Mouse (Mus musculus) adipocyte (in vitro differentiated cells): ENCODE measurements around the gene Ccdc12.
A peak's percentile ranks its signal among the peaks of the same experiment; 100 is the strongest.

ENCODE experiments used
- DNase-seq: peaks from one replicate; pipeline ENCODE4 v3.0.0-alpha.2; 2016; ENCODE audit warnings: low spot score

Ccdc12 gene

GRCm38 (mm10) chr9:110706784-110707183 lies 50.5 kb downstream of the Ccdc12 start:
- DNase-seq: no peak

DNA sequence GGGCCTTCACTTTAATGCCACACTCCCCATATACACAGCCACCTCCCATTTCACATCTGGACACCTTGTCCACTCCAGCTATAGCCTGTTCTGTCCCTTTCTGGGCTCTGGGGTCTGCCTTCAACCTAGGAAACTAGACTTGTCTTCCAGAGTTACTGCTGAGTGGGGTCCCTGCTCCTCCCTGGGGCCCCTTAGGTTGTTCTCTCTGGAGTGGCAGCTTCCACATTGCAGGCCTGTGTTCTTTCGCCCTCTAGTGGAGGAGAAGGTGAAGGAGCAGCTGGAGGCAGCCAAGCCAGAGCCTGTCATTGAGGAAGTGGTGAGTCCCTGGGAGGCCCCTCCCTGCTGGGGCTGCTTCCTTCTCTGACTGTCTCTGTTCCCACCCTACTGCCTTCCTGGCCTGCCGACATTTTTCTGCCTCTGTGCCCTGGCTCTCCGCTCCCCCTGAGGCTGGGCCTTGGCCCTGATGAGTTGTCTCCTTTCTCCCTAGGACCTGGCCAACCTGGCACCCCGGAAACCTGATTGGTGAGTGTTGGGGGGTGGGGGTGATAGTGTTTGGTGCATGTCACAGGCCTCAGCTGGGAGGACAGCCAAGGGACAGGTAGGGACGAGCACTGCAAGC lies 53.4 kb downstream of the Ccdc12 start:
- DNase-seq: peak; percentile 78

DNA sequence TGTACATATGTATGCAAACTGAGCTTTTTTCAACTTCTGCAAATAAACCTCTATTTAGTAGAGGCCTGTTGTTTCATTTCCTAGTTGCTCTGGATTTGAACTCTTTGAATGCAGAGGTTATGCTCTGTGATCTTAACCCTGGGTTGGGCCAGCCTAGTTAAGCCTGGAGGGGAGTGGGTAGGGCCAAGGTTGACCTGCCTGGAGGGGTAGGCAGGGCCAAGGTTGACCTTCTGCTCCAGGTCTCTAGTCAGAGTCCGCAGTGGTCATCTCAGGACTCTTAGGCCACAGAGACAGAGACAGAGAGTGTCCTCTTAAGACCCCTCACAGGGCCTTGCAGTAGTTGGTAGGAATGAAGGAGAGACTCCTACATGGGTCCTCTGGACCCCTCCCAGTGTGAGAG lies 55.2 kb downstream of the Ccdc12 start:
- DNase-seq: no peak

DNA sequence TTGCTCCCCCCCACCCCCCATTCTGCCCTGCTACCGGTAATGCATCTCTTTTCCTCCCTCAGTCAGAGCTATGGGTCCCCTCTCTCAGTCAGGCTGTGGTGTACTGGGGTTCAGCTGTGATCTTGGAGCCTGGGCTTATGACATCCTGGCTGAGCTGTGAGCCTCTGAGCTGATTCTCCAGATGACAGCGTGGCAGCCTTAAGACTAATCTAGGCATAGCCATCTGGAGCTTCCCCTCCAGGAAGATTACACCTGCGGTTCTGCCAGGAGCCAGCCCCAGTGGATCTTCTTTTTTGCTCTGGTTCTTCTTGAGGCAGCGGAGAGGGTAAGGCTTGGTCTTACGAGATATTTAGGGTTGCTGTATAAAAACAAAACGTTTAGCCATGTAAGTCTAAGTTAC lies 55.7 kb downstream of the Ccdc12 start:
- no peak for DNase-seq

- no peak for DNase-seq
Measured at GRCm38 (mm10) chr9:110712545-110712944, 56.2 kb downstream of the Ccdc12 start.

GRCm38 (mm10) chr9:110713389-110713788 lies 57.1 kb downstream of the Ccdc12 start:
- DNase-seq: no peak

- no peak for DNase-seq
Measured at GRCm38 (mm10) chr9:110715426-110715825, 59.1 kb downstream of the Ccdc12 start.

GRCm38 (mm10) chr9:110716775-110717174 lies 60.5 kb downstream of the Ccdc12 start:
- DNase-seq: peak; percentile 68

DNA sequence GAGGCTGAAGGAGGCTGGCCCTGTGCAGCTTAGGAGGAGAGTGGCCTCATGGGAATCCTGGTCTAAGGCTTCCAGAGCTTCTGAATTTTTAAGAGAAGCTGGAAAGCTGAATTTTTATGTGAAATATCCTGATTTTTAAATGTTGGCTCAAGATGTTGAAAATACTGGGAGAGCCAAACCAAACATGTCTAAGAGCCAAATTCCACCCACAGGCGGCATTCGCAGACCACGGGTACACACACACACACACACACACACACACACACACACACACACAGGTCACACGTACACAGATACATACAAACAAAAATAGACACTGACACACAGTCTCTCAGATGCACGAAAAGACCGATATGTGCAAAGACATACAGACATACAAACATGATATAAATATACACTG lies 61.8 kb downstream of the Ccdc12 start:
- DNase-seq: peak; percentile 36

DNA sequence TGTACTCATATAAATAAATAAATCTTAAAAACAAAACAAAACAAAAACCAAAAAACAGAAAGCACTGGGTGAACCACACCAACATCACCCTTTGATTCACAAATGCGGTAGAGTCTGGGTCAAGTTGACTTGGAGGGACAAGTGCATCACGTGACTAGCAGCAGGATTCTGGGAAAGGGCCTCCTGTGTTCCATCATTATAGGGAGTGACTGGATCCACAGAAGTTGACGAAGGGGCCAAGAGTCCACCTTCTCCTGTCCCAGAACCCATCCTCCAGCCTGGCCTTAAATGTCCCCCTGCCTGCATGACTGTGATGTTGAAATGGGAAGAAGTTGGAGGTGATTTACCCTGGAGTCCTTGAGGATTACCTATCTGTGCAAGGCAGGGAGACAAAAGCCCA lies 62.5 kb downstream of the Ccdc12 start:
- DNase-seq: no peak

DNA sequence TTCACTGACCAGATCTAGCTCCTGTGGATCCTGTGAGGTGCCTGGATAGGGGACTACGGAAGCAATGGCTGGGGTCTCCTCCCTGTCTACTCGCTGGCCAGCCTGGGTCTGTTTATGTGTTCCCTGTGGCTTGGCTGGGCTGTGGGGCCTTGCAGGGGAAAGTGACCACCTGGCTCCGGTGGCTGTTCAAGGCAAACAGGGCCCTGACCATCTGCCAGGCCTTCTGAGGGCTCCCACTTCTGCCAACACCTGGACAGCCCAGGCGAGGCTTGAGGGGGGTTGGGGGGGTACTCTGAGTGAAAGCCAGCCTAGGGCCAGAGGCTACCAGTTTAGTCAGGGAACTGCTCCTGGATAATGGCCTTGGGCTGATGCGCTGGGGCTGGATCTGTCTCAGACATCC lies 63.7 kb downstream of the Ccdc12 start:
- DNase-seq: no peak

- DNase-seq: no peak
Measured at GRCm38 (mm10) chr9:110722060-110722459, 65.8 kb downstream of the Ccdc12 start.

DNA sequence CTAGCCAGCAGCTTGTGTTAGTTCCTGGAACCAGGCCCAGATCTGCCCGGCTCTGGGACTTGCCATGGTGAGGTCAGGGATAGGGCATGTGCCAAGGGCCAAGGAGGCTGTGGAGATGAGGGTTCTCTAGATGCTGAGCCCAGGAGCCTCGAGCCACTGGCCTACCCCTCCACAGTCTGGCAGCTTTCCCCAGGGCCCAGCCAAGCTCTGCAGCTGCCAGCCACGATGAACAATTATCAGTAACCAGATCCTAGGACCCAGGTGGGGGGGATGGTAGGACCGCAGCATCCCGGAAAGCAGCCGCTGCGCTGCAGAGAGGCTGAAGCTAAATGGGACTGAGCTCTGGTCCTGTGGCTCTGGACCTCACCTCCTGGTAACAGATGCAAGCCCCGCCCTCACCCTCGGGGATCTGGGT lies 69.4 kb downstream of the Ccdc12 start:
- DNase-seq: peak; percentile 69

GRCm38 (mm10) chr9:110726867-110727266 lies 70.6 kb downstream of the Ccdc12 start:
- no peak for DNase-seq

DNA sequence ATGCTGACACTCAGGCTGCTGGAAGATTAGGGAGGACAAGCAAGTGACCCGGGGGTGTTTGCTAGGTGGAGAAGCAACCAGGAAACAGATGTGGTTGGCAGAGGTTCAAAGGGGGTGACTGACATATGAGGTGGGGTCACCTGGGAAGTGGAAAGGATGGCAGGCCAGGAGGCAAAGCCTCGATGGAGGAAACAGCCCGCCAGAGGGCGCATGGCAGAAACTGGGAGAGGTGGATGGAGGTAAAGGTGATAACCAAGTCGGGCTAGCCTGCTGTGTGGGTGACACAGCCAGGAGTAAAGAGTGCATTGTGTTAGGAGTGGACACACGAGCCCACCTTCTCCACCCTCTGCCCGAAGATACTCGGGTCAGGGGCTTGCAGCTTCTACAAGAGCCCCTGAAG lies 73.5 kb downstream of the Ccdc12 start:
- peak; percentile 31 for DNase-seq

DNA sequence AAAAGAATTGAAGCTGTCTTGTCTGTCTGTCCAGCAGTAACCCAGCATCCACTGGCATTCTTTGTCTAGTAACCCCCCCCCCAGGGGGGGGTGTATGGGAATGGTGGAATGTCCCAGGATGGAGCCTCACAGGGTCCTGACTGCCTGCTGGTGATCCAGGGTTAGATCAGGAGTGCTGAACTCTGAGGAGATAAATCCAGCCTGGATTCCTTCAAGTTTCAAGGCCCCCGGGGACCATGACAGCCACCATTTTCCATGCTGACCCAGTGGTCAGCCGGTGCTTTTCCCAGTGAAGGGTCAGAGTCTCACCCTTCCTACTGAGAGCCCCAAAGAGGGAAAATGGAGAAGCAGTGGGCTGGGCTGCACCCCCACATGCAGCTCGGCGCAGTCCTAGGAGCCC lies 75.6 kb downstream of the Ccdc12 start:
- DNase-seq: no peak

DNA sequence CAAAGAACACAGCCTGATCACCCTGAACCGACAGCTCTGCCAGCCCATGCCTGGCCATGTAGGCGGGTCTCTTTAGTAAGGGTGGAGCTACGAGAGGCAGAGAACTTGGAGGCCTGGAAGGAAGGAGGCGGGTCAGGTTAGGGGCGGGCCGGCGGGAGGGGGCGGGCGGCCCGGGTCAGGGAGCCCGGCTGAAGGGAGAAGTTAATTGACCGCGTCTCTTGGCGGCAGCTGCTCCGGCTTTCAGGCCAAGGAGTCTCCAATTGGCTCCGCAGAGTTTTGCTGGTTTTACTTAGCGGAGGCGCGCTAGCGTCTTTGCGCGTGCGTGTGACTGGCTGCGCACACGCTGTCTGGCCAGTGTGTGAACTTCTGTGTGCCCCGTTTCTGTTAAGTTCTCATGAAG lies 76.3 kb downstream of the Ccdc12 start:
- DNase-seq: peak; percentile 86

- no peak for DNase-seq
Measured at GRCm38 (mm10) chr9:110733102-110733501, 76.8 kb downstream of the Ccdc12 start.

- no peak for DNase-seq
Measured at GRCm38 (mm10) chr9:110734154-110734553, 77.9 kb downstream of the Ccdc12 start.

GRCm38 (mm10) chr9:110736362-110736761 lies 80.1 kb downstream of the Ccdc12 start:
- no peak for DNase-seq

- DNase-seq: no peak
Measured at GRCm38 (mm10) chr9:110738054-110738453, 81.8 kb downstream of the Ccdc12 start.

- no peak for DNase-seq
Measured at GRCm38 (mm10) chr9:110739961-110740360, 83.7 kb downstream of the Ccdc12 start.

- DNase-seq: no peak
Measured at GRCm38 (mm10) chr9:110741711-110742294, 85.5 kb downstream of the Ccdc12 start, which contains the start of gene Myl3. Gene Myl3 (plus strand): TSS chr9:110741861.

GRCm38 (mm10) chr9:110742295-110742950 lies 86.1 kb downstream of the Ccdc12 start:
- no peak for DNase-seq
